Mouse (Mus musculus): ENCODE results near the gene B020004J07Rik.
"Not testable (repeated sequence)": the region's sequence is repeated elsewhere in the genome, so short reads cannot be mapped to it uniquely, and the experiment has no call there.

The B020004J07Rik gene

GRCm38 (mm10) chr4:101843923-101844322, at the start of gene B020004J07Rik:
B020004J07Rik (minus strand) TSS chr4:101844023.
- not testable (repeated sequence) for DNase-seq (ENCODE audit: low spot score in 2 of 2)

- no peak for DNase-seq (ENCODE audit: low spot score in 2 of 2)
Measured at GRCm38 (mm10) chr4:101889377-101889776, 45.6 kb upstream of the B020004J07Rik start.

DNA sequence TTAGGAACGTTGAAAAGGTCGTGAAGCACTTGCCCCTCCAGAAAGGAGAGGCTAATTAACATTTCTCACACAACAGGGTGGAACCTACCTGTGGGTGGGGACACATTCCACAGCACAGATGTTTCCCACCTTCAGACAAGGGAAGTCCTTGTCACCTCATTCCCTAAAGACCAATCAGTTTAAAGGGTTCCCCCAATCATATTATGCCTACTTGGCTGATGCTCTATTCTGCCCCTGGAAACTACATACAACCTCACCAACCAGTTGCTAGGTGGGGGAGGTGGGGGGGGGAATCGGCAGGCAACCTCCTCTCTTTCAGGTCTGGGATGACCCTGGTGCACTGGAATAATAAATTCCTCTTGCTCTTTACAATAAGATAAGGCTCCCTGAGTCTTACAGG, 39.8 kb upstream of the B020004J07Rik start:
- DNase-seq (ENCODE audit: low spot score in 2 of 2), result no peak

DNA sequence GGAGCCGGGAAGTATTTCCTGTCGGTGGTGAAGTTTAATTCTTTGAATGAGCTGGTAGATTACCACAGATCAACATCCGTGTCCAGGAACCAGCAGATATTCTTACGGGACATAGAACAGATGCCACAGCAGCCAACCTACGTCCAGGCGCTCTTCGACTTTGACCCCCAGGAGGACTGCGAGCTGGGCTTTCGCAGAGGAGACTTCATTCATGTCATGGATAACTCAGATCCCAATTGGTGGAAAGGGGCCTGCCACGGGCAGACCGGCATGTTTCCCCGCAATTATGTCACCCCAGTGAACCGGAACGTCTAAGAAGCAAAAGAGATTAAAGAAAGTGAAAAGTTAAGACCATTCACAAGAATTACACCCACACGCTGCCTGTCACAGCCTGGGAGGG, 31.9 kb upstream of the B020004J07Rik start:
- DNase-seq (ENCODE audit: low spot score in 2 of 2), result not testable (repeated sequence)

DNA sequence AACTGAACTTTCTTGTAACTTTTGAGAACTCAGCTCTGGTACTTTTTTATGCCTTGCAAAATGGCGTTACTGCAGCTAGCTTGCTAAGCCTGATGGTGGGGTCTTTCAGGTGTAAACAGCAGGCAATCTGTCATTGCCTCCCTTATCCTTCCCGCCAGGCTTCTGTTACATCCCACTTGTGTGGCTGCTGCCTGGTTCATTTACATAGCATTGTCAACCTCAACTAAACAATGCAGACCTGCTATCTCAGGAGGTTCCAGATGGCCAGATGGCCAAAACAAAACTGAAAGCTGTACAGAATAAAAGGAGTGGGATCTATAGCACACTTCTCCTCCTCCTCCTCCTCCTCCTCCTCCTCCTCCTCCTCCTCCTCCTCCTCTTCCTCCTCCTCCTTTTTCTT, 28.2 kb upstream of the B020004J07Rik start:
- not testable (repeated sequence) for DNase-seq (ENCODE audit: low spot score in 2 of 2)

- no peak for DNase-seq (ENCODE audit: low spot score in 2 of 2)
Measured at GRCm38 (mm10) chr4:101862289-101862688, 18.5 kb upstream of the B020004J07Rik start.

DNA sequence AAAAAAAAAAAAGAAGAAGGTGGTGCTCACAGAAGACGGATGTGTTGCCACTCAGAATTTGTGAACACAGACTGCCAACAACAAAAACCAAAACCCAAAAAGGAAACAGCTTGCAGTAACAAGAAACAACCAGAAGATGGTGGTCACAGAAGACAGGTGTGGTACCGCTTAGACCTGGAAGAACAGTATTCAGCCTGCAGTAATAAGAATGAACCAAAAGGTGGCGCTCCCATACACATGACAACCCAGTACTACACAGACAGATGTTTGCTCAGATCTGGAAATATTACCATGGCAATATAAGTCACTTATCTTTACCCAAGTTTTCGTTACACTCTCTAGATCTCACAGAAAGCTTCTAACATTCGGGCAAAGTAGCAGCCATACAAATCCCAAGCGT, 17.1 kb upstream of the B020004J07Rik start:
- peak; percentile 14 to 17 for DNase-seq (ENCODE audit: low spot score in 2 of 2)

GRCm38 (mm10) chr4:101850908-101851307, 7.1 kb upstream of the B020004J07Rik start:
- no peak for DNase-seq (ENCODE audit: low spot score in 2 of 2)

All from frontal cortex, postnatal 10 days (tissue).